Mouse (Mus musculus) bone marrow, adult 2 months (tissue): Measurements from ENCODE around the gene Cdc42se2.

Source experiments
- CTCF ChIP-seq: fragments of 200-500 bp; IDR thresholded peaks from 2 replicates; pipeline ENCODE4 v1.5.1; 2011; ENCODE audit warnings: low read length, control low read depth; ENCODE audit not compliant: control insufficient read depth, insufficient read depth
- POLR2A ChIP-seq: fragments of 200-500 bp; IDR thresholded peaks from 2 replicates; pipeline ENCODE4 v1.6.1; 2011; ENCODE audit warnings: low read depth, mild to moderate bottlenecking, control low read depth, low read length, borderline replicate concordance; ENCODE audit not compliant: control insufficient read depth

GRCm38 (mm10) chr11:54757993-54758392 lies 29.5 kb downstream of the Cdc42se2 start:
- TF ChIP-seq CTCF = no peak
- no peak for TF ChIP-seq POLR2A
